Mouse (Mus musculus) C2C12 (cell line): ENCODE results near the gene Hlcs.

Source experiments
- CEBPB ChIP-seq: IDR thresholded peaks from one replicate; pipeline ENCODE4 v1.6.1; 2011; ENCODE audit warnings: low read depth, mild to moderate bottlenecking, control low read depth, moderate library complexity
- MYOG ChIP-seq: IDR thresholded peaks from one replicate; pipeline ENCODE4 v1.6.1; 2011; ENCODE audit not compliant: control insufficient read depth, insufficient read length; ENCODE audit errors: extremely low read depth

DNA sequence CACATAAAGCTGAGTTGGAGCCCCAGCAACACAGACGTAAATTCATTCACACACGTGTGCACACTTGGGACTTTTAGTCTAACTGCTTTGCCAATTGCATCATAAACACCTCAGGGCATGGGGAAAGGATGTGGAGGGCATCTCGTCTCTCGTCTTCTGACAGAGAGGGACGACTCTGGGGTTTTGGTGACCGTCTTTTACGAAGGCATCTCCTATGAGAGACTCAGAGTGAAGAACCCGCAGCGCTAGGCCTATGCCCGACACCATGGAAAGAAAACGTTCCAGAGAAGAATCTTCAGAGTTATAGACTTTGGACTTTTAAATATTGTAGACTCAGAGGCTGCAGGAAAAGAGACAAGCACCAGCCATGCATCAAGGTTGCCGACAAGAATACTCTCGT, 61.6 kb downstream of the Hlcs start:
- TF ChIP-seq CEBPB (no peak), MYOG (no peak)
